Mouse (Mus musculus): ENCODE results near the gene Tm4sf1.

DNA sequence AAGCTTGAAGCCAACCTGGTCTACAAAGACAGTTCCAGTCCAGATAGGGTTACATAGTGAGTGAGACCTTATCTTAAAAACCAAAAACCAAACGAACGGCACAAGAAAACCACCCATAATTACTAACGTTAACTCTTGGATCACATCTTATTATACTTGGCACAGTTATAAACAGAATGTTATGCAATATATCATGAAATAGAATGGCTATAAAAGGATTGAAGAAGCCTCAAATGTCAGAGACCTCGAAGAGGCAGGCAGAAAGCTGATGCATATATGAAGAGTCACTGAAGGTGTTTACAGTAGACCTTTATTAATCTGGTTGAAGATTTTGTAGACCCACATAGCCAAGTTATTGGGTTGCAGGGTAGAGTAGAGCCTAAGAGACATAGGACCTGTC, 3.8 kb upstream of the Tm4sf1 start:
- TF ChIP-seq CTCF (IDR thresholded peaks at IDR 0.05; ENCODE audit: borderline replicate concordance, insufficient read depth, low read depth, low read length) (no peak), POLR2A (IDR thresholded peaks at IDR 0.05; ENCODE audit: borderline replicate concordance, insufficient read depth, low read length) (no peak)

All from cerebellum, adult 2 months (tissue).